Mouse (Mus musculus) bone marrow, adult 2 months (tissue): ENCODE measurements at regions not wholly inside any gene's neighbourhood (a gene's known extent, or its start where the extent isn't known, plus 50 kb on each side); places are given as distances from the start of the nearest gene placed in this dataset.
A peak's percentile ranks its signal among the peaks of the same experiment; 100 is the strongest.
"Not testable (repeated sequence)": the region's sequence is repeated elsewhere in the genome, so short reads cannot be mapped to it uniquely, and the experiment has no call there.

Experiments
- H3K27ac ChIP-seq: fragments of 200-500 bp; 2 replicates; pipeline ENCODE4 v1.5.1; 2012; ENCODE audit warnings: low read depth, mild to moderate bottlenecking, control low read depth, inconsistent platforms, low read length; ENCODE audit not compliant: control insufficient read depth, poor library complexity, insufficient read depth
- H3K4me1 ChIP-seq: fragments of 200-500 bp; 2 replicates; pipeline ENCODE4 v1.6.1; 2011; ENCODE audit warnings: low read length; ENCODE audit not compliant: control insufficient read depth, insufficient read depth
- H3K4me3 ChIP-seq: fragments of 200-500 bp; replicated peaks from 2 replicates; pipeline ENCODE3; 2011; ENCODE audit warnings: mild to moderate bottlenecking, low read depth, low read length, control low read depth; ENCODE audit not compliant: control insufficient read depth
- CTCF ChIP-seq: fragments of 200-500 bp; IDR thresholded peaks from 2 replicates; pipeline ENCODE4 v1.5.1; 2011; ENCODE audit warnings: low read length, control low read depth; ENCODE audit not compliant: control insufficient read depth, insufficient read depth
- POLR2A ChIP-seq: fragments of 200-500 bp; IDR thresholded peaks from 2 replicates; pipeline ENCODE4 v1.6.1; 2011; ENCODE audit warnings: low read depth, mild to moderate bottlenecking, control low read depth, low read length, borderline replicate concordance; ENCODE audit not compliant: control insufficient read depth
- WGBS: fragments of 180-500 bp; shearing (Covaris S2); methylation state at CpG from one replicate; pipeline ENCODE4 v1.1.7; 2018; 5-methylcytosine and 5-hydroxymethylcytosine counted together

DNA sequence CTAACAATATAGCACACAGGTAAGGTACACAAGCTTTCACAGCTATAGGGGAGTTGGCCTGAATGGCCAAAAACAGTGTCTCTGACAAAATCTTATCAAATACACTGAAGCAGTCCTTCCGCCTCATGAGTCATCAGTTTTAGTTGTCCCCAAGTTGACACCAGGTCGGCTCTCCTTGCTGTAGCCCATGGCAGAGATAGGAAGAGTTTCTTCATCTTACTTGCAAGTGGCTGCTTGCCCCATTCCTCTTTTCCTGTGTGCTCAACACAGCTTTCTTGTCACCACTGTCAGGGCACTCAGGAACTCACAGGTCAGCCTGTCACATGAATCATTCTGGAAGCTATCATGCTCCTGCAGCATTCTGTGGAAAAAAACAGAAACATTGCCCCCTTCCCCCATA lies 77.1 kb downstream of the Olfr721-ps1 start:
- 11% methylated on average over 2 of the region's 2 CpGs for WGBS
- not testable (repeated sequence) for H3K4me3 ChIP-seq, H3K4me1 ChIP-seq, H3K27ac ChIP-seq

DNA sequence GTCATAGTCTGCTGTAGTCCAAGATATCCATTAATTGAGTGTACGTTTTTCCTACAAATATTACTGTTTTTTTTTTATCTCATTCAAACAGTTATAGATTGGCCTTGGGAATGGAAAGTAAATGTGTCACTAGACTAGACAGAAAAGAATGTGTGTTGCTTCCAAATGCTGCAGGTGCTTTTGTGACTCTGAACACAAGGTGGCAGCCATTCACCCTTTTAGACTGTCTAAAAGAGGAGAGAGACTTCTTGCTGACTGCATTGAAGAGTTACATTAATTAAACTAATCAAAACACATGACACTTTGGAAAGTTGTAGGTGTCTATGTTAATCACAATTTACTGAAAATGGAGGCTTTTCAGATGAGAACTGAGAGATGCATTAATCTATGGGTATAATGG lies 80.7 kb downstream of the Olfr721-ps1 start:
- TF ChIP-seq POLR2A, result no peak
- peak; percentile 22; the same call in 1 of the 2 replicates for TF ChIP-seq CTCF
- Histone ChIP-seq H3K4me1 (no peaks in the 10 kb centered on the region; the same call in 1 of the 2 replicates), H3K27ac (no peak overlapping the region), H3K4me3 (no peak overlapping the region)
- WGBS, result 80% methylated on average over 1 of the region's 1 CpGs

DNA sequence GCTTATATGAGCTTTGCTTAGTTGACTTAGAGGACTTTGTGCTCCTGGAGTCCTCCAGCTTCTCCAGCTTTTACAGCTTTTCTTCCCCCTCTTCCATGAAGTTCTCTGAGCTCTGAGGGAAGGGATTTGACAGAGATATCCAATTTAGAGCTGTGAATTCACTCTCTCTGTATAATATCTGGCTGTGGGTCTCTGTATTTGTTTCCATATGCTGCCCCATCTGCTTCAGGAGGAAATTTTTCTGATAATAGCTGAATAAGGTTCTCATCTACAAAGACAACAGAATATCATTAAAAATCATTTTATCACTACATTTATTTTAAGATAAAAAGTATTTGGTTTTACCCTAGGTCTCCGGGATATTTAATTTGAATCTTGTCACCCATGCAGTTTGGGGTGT lies 85.3 kb downstream of the Olfr721-ps1 start:
- Histone ChIP-seq H3K4me1 (no peaks in the 10 kb centered on the region), H3K27ac (no peak overlapping the region), H3K4me3 (no peak overlapping the region)
- TF ChIP-seq POLR2A (no peak), CTCF (no peak)
- WGBS, result 87% methylated on average over 1 of the region's 1 CpGs

DNA sequence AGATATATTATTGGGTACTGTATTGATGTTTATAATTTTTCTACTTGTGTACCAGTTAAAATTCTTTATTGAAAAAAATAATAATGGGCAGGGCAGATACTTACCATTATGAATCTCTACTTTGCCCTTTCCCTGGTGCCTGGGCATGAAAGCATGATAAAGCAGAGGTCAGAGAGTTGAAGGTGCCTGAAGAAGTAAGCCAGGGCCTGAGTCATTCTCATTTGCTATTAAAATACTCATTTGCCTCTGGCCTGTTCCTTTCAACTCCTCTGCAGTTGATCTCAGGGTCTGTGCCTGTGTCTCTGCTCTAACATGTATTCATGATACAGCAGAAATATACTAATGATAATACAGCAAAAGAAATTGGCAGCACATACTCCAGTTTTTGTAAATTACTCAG lies 89.4 kb downstream of the Olfr721-ps1 start:
- TF ChIP-seq POLR2A (no peak), CTCF (no peak)
- Histone ChIP-seq H3K27ac (no peak overlapping the region), H3K4me3 (no peak overlapping the region), H3K4me1 (no peaks in the 10 kb centered on the region)

DNA sequence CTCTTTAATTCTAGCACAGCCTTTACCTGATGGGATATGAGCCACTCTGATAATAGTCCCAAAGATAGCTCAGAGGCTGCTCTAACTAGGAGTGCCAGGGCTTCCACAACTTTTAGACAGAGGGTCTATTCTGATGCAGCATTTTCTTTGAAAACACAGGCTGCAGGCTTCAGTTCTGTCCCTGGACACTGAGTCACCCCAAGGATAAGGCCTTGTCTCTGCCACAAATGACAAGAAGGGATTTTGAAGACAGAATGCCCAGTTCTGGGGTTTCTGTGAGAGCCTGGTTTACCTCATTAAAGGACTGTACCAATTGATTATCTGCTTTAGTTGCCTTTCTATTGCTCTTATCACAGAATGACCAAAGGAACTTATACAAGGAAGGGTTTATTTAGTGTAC lies 90.9 kb downstream of the Olfr721-ps1 start:
- Histone ChIP-seq H3K4me3 (no peak overlapping the region), H3K4me1 (no peaks in the 10 kb centered on the region), H3K27ac (no peak overlapping the region)
- TF ChIP-seq POLR2A, result no peak
- TF ChIP-seq CTCF, result no peak

DNA sequence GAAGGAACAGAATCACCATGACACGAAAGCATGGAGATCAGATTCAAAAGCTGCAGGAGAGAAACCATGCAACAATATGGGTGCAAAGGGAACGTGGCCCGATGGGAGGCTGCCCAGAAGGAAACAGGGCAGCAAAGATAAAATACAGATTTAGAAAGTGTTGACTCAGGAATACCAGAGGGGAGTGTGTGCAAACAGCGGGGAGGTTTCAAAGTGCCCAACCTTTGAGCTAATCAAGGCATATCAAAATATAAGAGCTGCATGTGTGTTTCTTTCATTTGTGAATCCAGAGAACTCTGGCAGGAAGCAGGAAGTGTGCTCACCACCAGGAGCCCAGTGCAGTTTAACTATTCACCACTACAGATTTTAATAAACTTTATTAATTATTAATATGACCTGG lies 110.8 kb downstream of the Olfr721-ps1 start:
- WGBS, result 28% methylated on average over 4 of the region's 4 CpGs
- H3K4me3 ChIP-seq, result no peak overlapping the region
- TF ChIP-seq POLR2A (no peak), CTCF (no peak)
- H3K4me1 ChIP-seq, result peaks cover 2% of the 10 kb centered on the region
- no peak overlapping the region for H3K27ac ChIP-seq

DNA sequence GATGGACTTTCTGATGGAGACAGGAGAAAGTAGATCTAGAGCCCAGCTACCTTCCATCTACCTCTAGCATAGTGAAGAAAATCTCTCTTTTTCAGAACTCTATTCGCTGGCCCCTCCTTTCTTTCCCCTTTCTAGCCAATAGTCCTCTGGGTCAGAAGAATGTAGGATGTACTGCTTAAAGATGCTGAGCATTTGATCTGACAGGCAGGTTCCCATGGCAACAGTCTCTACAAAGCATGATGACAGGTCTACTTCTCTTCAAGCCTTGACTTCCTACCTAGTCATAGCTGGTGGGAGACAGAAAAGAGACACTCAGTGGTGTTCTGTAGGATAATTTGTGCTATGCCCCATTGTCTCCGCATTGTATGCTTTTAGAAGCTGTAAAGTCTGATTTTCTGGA lies 112.0 kb downstream of the Olfr721-ps1 start:
- Histone ChIP-seq H3K4me3 (no peak overlapping the region), H3K4me1 (peaks cover 2% of the 10 kb centered on the region), H3K27ac (no peak overlapping the region)
- WGBS, result 83% methylated on average over 2 of the region's 2 CpGs
- no peak for TF ChIP-seq POLR2A
- TF ChIP-seq CTCF, result no peak

DNA sequence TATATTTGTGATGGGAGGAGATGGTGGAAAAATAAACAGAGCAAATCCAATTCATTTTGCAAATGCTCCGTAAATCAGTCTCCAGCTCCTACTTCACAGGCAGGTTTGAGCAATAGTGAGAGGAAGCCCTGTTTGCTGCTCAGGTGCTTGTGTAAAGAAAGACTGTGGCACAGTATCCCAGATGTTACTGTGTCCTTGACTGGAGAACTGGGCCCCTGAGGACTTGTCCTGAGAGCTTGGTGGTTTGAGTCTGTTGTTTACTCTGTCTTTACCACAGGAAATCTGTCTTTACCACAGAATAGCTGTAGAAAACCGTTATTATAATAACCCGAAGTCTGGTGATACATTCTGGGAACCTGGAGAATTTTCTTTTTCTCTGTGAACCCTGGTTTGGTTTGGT lies 112.4 kb downstream of the Olfr721-ps1 start:
- no peak overlapping the region for H3K4me3 ChIP-seq
- H3K4me1 ChIP-seq, result peaks cover 2% of the 10 kb centered on the region
- TF ChIP-seq CTCF, result no peak
- WGBS, result 6% methylated on average over 3 of the region's 3 CpGs
- H3K27ac ChIP-seq, result no peak overlapping the region

DNA sequence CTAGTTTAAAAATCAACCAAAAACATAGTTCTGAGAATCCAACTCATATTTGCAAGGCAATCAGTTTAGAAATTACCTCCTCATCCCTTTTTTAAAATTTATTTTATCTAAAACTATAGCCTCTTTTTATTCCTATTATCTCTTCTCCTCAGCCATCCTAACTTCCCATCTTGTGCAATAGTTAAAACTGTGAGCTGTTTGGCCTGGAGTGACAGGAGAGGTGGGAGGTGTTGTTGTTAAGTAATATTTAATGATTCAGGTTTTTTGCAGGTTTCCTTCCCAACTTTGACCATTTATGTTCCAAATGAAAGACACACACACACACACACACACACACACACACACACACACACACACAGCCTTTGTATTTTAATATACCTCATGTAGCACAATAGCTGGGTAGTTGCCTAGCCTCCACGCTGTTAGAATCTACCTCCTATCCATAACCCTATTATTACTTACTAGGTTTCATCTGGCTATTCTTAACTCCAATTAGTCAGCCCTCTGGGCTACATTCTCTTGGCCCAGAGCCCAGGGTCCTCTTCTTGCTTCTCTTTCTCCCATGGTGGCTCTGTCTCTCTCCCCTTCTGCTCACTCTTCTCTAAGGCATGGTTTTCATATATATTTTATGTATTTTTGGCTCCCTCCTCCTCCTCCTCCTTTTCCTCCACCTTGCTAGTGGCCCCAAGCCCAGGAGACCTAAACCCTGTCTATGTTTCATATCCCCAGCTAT lies 113.5 kb downstream of the Olfr721-ps1 start:
- TF ChIP-seq POLR2A (no peak), CTCF (no peak)
- H3K27ac ChIP-seq, result no peak overlapping the region
- peaks cover 2% of the 10 kb centered on the region for H3K4me1 ChIP-seq
- 58% methylated on average over 1 of the region's 1 CpGs for WGBS
- no peak overlapping the region for H3K4me3 ChIP-seq
